Mouse (Mus musculus) midbrain, postnatal 0 days (tissue): ENCODE measurements at regions not wholly inside any gene's neighbourhood (a gene's known extent, or its start where the extent isn't known, plus 50 kb on each side); places are given as distances from the start of the nearest gene placed in this dataset.

Source experiments
- ATAC-seq: fragments of 200-750 bp; cut with Nextera tagmentation; 2 replicates; pipeline ENCODE4 v1.8.0; 2017; ENCODE audit warnings: moderate number of reproducible peaks, mild to moderate bottlenecking, moderate TSS enrichment, moderate library complexity; ENCODE audit not compliant: low FRiP score
- DNase-seq: peaks from one replicate; pipeline ENCODE4 v3.0.0-alpha.2; 2015; ENCODE audit warnings: low spot score
- H3K27ac ChIP-seq: fragments of 300-500 bp; sonication (generic); 2 replicates; pipeline ENCODE4 v1.5.1; 2014; ENCODE audit warnings: low read depth, mild to moderate bottlenecking, low read length, mixed read lengths
- H3K27me3 ChIP-seq: fragments of 300-500 bp; sonication (generic); 2 replicates; pipeline ENCODE4 v1.6.1; 2014; ENCODE audit warnings: low read length, control low read depth, mixed read lengths; ENCODE audit not compliant: insufficient read depth
- H3K36me3 ChIP-seq: fragments of 300-500 bp; sonication (generic); 2 replicates; pipeline ENCODE4 v1.6.1; 2014; ENCODE audit warnings: low read length, control low read depth, mixed read lengths; ENCODE audit not compliant: insufficient read depth
- H3K4me1 ChIP-seq: fragments of 300-500 bp; sonication (generic); 2 replicates; pipeline ENCODE4 v1.6.1; 2014; ENCODE audit warnings: mild to moderate bottlenecking, control low read depth, antibody characterized with exemption, low read length, mixed read lengths; ENCODE audit not compliant: insufficient read depth
- H3K4me2 ChIP-seq: fragments of 300-500 bp; sonication (generic); 2 replicates; pipeline ENCODE4 v1.6.1; 2014; ENCODE audit warnings: low read depth, mild to moderate bottlenecking, low read length, mixed read lengths; ENCODE audit not compliant: poor library complexity, severe bottlenecking
- H3K4me3 ChIP-seq: fragments of 300-500 bp; sonication (generic); 2 replicates; pipeline ENCODE4 v1.5.1; 2014; ENCODE audit warnings: low read depth, mild to moderate bottlenecking, low read length, moderate library complexity
- H3K9ac ChIP-seq: fragments of 300-500 bp; sonication (generic); replicated peaks from 2 replicates; pipeline ENCODE4 v1.6.1; 2014; ENCODE audit warnings: mild to moderate bottlenecking, low read length, moderate library complexity, mixed read lengths; ENCODE audit not compliant: poor library complexity, severe bottlenecking
- H3K9me3 ChIP-seq: fragments of 300-500 bp; sonication (generic); 2 replicates; pipeline ENCODE4 v1.6.1; 2016; ENCODE audit warnings: low read length, control low read depth
- CTCF ChIP-seq: IDR thresholded peaks from 2 replicates; pipeline ENCODE4 v1.5.1; 2016; ENCODE audit warnings: antibody characterized with exemption, mild to moderate bottlenecking
- WGBS: fragments of 180-500 bp; shearing (Covaris S2); extraction: QIAGEN DNeasy Blood & Tissue Kit; methylation state at CpG from one replicate; pipeline ENCODE4 v1.1.7; 2014; 5-methylcytosine and 5-hydroxymethylcytosine counted together

GRCm38 (mm10) chr6:147329201-147329600, 65.2 kb upstream of the Pthlh start:
- no peak overlapping the region for H3K4me3 ChIP-seq
- H3K36me3 ChIP-seq = no peaks in the 10 kb centered on the region
- H3K4me2 ChIP-seq = no peak overlapping the region
- H3K9me3 ChIP-seq = no peaks in the 10 kb centered on the region
- no peaks in the 10 kb centered on the region for H3K27me3 ChIP-seq
- no peak overlapping the region for H3K27ac ChIP-seq
- H3K9ac ChIP-seq = no peak overlapping the region
- no peaks in the 10 kb centered on the region for H3K4me1 ChIP-seq
- TF ChIP-seq CTCF = no peak
- DNase-seq (no peak), ATAC-seq (no peak)
- WGBS = 86% methylated on average over 5 of the region's 5 CpGs

- TF ChIP-seq CTCF = no peak
- H3K9me3 ChIP-seq = no peaks in the 10 kb centered on the region
- ATAC-seq = no peak
- H3K27ac ChIP-seq = no peak overlapping the region
- no peaks in the 10 kb centered on the region for H3K4me1 ChIP-seq
- WGBS = 77% methylated on average over 2 of the region's 2 CpGs
- H3K27me3 ChIP-seq = no peaks in the 10 kb centered on the region
- H3K36me3 ChIP-seq = no peaks in the 10 kb centered on the region
- DNase-seq = no peak
- no peak overlapping the region for H3K4me2 ChIP-seq
- no peak overlapping the region for H3K9ac ChIP-seq
- no peak overlapping the region for H3K4me3 ChIP-seq
Measured at GRCm38 (mm10) chr6:147324336-147324735, 60.4 kb upstream of the Pthlh start.

DNA sequence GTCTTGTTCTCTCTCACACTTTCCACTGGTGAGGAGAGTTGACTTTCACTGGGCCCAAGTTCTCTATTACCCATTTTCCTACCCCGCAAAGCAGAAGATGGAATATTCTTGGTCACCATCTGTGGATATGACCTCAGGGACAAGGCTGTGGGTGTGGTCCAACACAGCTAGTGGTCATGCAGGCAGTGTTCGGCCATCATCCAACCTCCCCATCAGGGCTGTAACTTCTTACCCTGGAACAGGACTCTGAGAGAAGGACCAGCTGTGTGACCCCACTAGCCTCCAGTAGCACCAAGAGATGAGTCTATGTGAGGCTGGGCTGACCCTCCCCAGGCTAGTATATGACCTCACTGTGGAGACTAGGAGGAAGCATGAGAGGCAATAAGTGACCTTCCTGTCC, 54.1 kb upstream of the Pthlh start:
- H3K27ac ChIP-seq = no peak overlapping the region
- no peaks in the 10 kb centered on the region for H3K27me3 ChIP-seq
- ATAC-seq = no peak
- no peak overlapping the region for H3K4me3 ChIP-seq
- no peaks in the 10 kb centered on the region for H3K36me3 ChIP-seq
- WGBS = 91% methylated on average over 2 of the region's 2 CpGs
- H3K4me2 ChIP-seq = no peak overlapping the region
- no peak for TF ChIP-seq CTCF
- H3K9me3 ChIP-seq = no peaks in the 10 kb centered on the region
- DNase-seq = no peak
- no peaks in the 10 kb centered on the region for H3K4me1 ChIP-seq
- H3K9ac ChIP-seq = no peak overlapping the region

DNA sequence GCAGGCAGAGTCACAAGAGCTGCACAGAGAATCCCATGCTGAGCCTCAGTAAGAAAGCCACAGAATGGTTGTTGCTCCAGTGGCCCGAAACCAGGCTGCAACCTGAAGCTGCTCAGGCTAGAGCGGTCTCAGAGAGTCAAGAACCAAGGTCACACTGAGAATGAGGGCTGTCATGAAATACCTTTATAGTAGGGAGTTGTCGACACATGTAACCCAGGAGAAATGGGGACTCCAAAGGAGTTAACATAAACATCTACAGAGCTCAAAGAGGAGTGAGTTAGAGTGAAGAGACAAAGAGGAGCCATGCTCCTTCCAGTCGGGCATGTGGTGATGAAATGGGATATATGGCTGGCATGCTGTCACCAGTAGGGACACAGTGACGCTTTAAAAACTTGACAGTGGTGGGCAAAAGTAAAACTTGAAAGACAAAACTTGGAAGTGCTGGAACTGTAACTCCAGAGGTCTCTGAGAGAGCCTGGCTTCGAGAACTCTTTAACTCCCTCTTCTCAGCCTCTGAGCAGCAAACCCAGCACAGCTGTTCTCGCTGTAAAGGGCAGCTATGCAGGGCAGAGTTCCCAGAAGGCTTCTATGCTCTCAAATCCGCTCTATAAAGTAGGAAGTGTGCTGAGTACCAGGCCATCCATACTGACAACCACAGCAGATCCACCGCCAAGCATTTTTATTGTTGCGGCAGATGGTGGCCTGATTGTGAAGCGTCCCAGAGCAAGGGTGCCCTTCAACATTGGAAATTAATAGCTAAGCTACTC, 52.9 kb upstream of the Pthlh start:
- no peaks in the 10 kb centered on the region for H3K27me3 ChIP-seq
- H3K27ac ChIP-seq = no peak overlapping the region
- H3K4me1 ChIP-seq = no peaks in the 10 kb centered on the region
- 87% methylated on average over 11 of the region's 11 CpGs for WGBS
- no peaks in the 10 kb centered on the region for H3K9me3 ChIP-seq
- no peak for TF ChIP-seq CTCF
- no peak overlapping the region for H3K9ac ChIP-seq
- no peak for ATAC-seq
- DNase-seq = no peak
- H3K4me3 ChIP-seq = no peak overlapping the region
- H3K36me3 ChIP-seq = no peaks in the 10 kb centered on the region
- no peak overlapping the region for H3K4me2 ChIP-seq

DNA sequence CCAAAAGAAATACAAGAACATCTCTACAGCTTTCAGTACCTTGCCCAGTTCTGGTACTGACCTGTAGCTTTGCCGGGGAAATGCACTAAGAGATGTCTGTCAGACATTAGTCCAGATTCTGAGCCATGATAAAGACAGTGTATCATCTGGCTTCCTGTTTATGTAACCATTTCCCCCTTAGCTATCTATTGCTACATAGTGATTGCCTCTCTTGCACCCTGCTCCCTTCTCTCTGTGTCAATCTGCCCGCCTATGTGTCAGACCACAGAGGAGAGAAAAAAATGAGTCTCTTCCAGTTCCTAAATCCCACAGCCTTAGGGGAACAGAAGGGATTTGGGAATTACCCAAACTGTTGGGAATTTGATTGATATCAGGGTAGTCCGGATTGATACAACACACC, 52.2 kb upstream of the Pthlh start:
- ATAC-seq (no peak), DNase-seq (no peak)
- Histone ChIP-seq H3K4me1 (no peaks in the 10 kb centered on the region), H3K36me3 (no peaks in the 10 kb centered on the region), H3K27me3 (no peaks in the 10 kb centered on the region), H3K9me3 (no peaks in the 10 kb centered on the region), H3K9ac (no peak overlapping the region), H3K27ac (no peak overlapping the region), H3K4me2 (no peak overlapping the region), H3K4me3 (no peak overlapping the region)
- 82% methylated on average over 3 of the region's 3 CpGs for WGBS
- TF ChIP-seq CTCF = no peak

DNA sequence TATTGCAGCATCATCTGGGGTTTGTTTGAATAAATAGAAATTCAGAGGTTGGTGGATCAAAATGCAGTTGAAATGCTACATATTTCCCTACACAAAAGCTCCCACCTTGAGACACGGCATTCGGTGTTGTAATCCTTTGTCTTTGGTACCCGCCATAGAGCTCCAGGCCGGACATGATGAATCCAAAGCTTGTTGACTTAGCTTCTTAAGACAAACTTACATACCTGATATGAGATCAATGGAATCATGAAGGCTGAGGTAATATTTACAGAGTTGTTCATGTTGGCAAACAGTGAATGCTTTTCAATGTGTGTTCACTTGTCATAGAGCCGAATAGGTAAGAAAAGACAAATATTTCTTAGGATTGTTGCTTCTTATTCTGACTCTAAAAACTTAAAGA, 51.2 kb upstream of the Pthlh start:
- Histone ChIP-seq H3K4me1 (no peaks in the 10 kb centered on the region), H3K4me2 (no peak overlapping the region), H3K36me3 (no peaks in the 10 kb centered on the region), H3K9ac (no peak overlapping the region), H3K4me3 (no peak overlapping the region), H3K27ac (no peak overlapping the region), H3K9me3 (no peaks in the 10 kb centered on the region), H3K27me3 (no peaks in the 10 kb centered on the region)
- DNase-seq = no peak
- no peak for TF ChIP-seq CTCF
- ATAC-seq = no peak
- WGBS = 91% methylated on average over 5 of the region's 5 CpGs
